Mouse (Mus musculus) forebrain, embryonic 16.5 days (tissue): ENCODE measurements at regions not wholly inside any gene's neighbourhood (a gene's known extent, or its start where the extent isn't known, plus 50 kb on each side); places are given as distances from the start of the nearest gene placed in this dataset.
A peak's percentile ranks its signal among the peaks of the same experiment; 100 is the strongest.

Experiments
- ATAC-seq: fragments of 200-750 bp; cut with Nextera tagmentation; 2 replicates; pipeline ENCODE4 v1.8.0; 2017; ENCODE audit warnings: mild to moderate bottlenecking, moderate library complexity
- H3K27ac ChIP-seq: fragments of 300-500 bp; sonication (generic); 2 replicates; pipeline ENCODE4 v1.5.1; 2014; ENCODE audit warnings: low read length, control low read depth
- H3K27me3 ChIP-seq: fragments of 300-500 bp; sonication (generic); replicated peaks from 2 replicates; pipeline ENCODE4 v1.6.1; 2014; ENCODE audit warnings: low read length; ENCODE audit not compliant: control insufficient read depth, insufficient read depth
- H3K36me3 ChIP-seq: fragments of 300-500 bp; sonication (generic); 2 replicates; pipeline ENCODE4 v1.6.1; 2014; ENCODE audit not compliant: control insufficient read depth, insufficient read depth
- H3K4me1 ChIP-seq: fragments of 300-500 bp; sonication (generic); replicated peaks from 2 replicates; pipeline ENCODE4 v1.6.1; 2014; ENCODE audit warnings: low read length; ENCODE audit not compliant: control insufficient read depth, insufficient read depth
- H3K4me2 ChIP-seq: fragments of 300-500 bp; sonication (generic); 2 replicates; pipeline ENCODE4 v1.6.1; 2014; ENCODE audit warnings: mild to moderate bottlenecking, low read length, control low read depth
- H3K4me3 ChIP-seq: fragments of 300-500 bp; sonication (generic); replicated peaks from 2 replicates; pipeline ENCODE4 v1.5.1; 2014; ENCODE audit warnings: mild to moderate bottlenecking, low read length, control low read depth
- H3K9ac ChIP-seq: fragments of 300-500 bp; sonication (generic); replicated peaks from 2 replicates; pipeline ENCODE4 v1.6.1; 2014; ENCODE audit warnings: low read depth, low read length, control low read depth
- H3K9me3 ChIP-seq: fragments of 300-500 bp; sonication (generic); 2 replicates; pipeline ENCODE4 v1.6.1; 2016; ENCODE audit warnings: low read length; ENCODE audit not compliant: control insufficient read depth
- WGBS: fragments of 180-500 bp; shearing (Covaris S2); extraction: QIAGEN DNeasy Blood & Tissue Kit; methylation state at CpG from one replicate; pipeline ENCODE4 v1.1.7; 2014; 5-methylcytosine and 5-hydroxymethylcytosine counted together

DNA sequence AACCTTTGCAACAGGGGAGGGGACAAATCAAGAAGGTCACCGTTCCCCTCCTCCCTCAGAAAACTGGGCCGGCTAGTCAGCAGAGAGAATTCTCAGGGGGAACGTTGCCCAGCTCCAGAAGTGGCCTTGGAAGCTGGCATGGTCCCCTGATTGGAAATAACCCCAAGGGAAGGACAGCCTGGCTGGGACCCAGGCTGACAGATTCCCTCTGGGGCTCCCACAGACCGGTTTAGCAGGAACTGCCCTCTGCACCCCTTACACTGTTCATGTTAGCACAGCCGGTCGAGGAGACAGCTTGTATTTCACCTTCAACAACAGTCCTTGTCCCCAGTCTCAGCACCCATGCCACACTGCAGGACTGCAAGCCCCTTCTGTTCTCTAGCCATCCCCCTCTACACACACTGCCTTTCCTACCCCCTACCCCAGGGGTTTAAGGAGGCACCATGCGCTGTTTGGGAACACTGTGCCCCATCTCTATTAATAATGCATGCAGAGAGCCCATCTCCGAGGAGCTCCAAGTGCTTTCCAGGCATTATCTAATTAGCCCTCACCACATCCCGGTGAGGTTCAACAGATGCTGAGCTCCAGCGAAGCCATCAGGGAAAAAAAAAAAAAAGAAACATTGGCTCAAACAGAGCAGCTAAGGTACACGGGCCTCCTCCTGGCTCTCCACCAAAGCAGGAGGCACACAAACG is 106.5 kb upstream of the Jarid2 start:
- peaks cover 8% of the 10 kb centered on the region for H3K4me1 ChIP-seq
- H3K36me3 ChIP-seq: no peaks in the 10 kb centered on the region
- no peaks in the 10 kb centered on the region for H3K9me3 ChIP-seq
- H3K27ac ChIP-seq: no peak overlapping the region
- WGBS: 23% methylated on average over 12 of the region's 12 CpGs
- no peak overlapping the region for H3K4me2 ChIP-seq
- no peak overlapping the region for H3K4me3 ChIP-seq
- peak; percentile 20; the same call in 1 of the 2 replicates for ATAC-seq
- no peak overlapping the region for H3K9ac ChIP-seq
- no peaks in the 10 kb centered on the region; the same call in 1 of the 2 replicates for H3K27me3 ChIP-seq

DNA sequence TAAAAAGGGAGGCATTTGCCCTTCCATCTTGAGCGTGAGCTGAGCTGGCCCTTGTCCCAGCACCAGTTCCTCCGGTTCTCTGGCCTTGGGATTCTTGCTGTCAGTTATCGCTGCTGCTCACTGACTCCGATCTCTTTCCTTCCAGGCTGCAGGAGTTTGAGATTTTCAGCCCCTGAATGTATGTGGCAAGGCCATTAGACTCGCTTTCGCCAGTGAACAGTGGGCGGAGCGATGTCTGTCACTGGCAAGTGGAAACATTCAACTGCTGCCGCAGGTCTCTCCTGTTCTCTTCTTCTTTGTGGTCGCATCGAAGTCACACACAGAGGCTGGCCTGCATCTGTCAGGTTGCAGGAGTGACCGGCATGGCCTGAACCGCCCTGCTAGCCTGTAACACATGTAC is 104.6 kb upstream of the Jarid2 start:
- Histone ChIP-seq H3K4me3 (no peak overlapping the region), H3K4me1 (peaks cover 8% of the 10 kb centered on the region), H3K9me3 (no peaks in the 10 kb centered on the region), H3K27ac (no peak overlapping the region), H3K4me2 (no peak overlapping the region), H3K36me3 (no peaks in the 10 kb centered on the region), H3K9ac (0 out of 2 replicates have a peak overlapping the region, but pooled peaks have one; percentile 13), H3K27me3 (no peaks in the 10 kb centered on the region; the same call in 1 of the 2 replicates)
- no peak for ATAC-seq
- 42% methylated on average over 13 of the region's 13 CpGs for WGBS

DNA sequence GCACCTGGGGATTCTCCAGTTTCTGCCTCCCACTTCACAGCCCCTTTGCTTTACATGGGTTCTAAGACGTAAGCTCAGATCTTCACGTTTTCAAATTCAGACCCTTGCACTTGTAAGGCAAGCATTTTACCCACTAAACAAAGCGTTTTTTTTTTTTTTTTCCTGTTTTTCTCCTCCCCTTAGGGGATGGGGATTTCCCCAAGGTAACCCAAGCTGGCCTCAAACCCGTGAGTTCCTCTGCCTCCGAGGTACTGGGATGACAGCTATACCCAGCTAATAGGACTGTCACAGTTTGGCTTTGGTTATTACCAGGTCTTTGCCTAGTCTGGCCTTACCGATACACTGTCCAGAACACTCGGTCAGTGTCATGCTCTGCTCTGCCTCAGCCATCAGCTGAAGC is 103.5 kb upstream of the Jarid2 start:
- no peak overlapping the region for H3K4me3 ChIP-seq
- no peak overlapping the region for H3K9ac ChIP-seq
- H3K36me3 ChIP-seq: no peaks in the 10 kb centered on the region
- ATAC-seq: no peak
- H3K27ac ChIP-seq: no peak overlapping the region
- no peak overlapping the region for H3K4me2 ChIP-seq
- 74% methylated on average over 7 of the region's 7 CpGs for WGBS
- peaks cover 8% of the 10 kb centered on the region for H3K4me1 ChIP-seq
- H3K9me3 ChIP-seq: no peaks in the 10 kb centered on the region
- no peaks in the 10 kb centered on the region; the same call in 1 of the 2 replicates for H3K27me3 ChIP-seq

DNA sequence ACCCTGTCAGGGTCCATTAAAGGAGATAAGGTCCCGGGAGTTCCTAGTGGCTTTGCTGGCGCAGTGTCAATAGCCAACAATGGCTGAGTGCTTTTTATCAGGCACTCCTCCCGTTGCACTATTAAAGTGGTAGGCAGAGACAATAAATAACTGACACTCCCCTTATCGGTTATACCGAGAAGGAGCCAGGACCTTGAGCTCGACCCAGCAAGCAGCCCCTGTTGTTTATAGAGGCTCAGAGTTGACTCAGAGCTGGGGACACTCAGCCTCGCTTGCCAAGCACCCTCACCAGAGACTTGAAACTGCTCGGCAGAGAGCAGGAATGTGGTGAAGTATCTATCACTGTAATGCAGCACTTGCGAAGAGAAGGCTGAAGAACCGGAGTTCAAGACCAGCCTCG is 102.5 kb upstream of the Jarid2 start:
- Histone ChIP-seq H3K4me2 (no peak overlapping the region), H3K36me3 (no peaks in the 10 kb centered on the region), H3K27me3 (no peaks in the 10 kb centered on the region; the same call in 1 of the 2 replicates), H3K9ac (no peak overlapping the region), H3K9me3 (no peaks in the 10 kb centered on the region), H3K4me3 (no peak overlapping the region), H3K4me1 (peaks cover 8% of the 10 kb centered on the region), H3K27ac (no peak overlapping the region)
- ATAC-seq: no peak
- 52% methylated on average over 11 of the region's 11 CpGs for WGBS

DNA sequence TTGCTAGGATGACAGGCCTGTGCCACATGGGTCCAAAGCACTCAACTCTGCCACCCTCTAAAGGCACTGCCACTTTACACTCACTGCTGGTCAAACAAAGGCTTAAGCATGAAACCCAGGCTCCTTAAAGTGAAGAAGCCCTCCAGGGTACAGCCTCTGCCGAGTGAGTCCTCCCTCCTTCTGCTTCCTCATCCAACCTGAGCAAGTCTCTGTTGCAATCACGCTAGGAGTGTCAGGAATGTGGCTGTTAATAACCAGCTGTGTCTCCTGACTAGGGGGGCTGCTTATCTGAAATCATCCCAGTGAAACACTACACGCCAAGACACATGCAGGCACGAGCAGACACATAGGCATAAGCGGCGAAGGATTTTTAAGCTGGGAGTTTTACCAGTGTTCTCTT is 99.2 kb upstream of the Jarid2 start:
- H3K4me1 ChIP-seq: peaks cover 3% of the 10 kb centered on the region
- H3K27ac ChIP-seq: no peak overlapping the region
- H3K9me3 ChIP-seq: no peaks in the 10 kb centered on the region
- H3K27me3 ChIP-seq: no peaks in the 10 kb centered on the region; the same call in 1 of the 2 replicates
- H3K36me3 ChIP-seq: no peaks in the 10 kb centered on the region
- no peak overlapping the region for H3K9ac ChIP-seq
- no peak overlapping the region for H3K4me3 ChIP-seq
- ATAC-seq: no peak
- H3K4me2 ChIP-seq: no peak overlapping the region
- 75% methylated on average over 6 of the region's 6 CpGs for WGBS

DNA sequence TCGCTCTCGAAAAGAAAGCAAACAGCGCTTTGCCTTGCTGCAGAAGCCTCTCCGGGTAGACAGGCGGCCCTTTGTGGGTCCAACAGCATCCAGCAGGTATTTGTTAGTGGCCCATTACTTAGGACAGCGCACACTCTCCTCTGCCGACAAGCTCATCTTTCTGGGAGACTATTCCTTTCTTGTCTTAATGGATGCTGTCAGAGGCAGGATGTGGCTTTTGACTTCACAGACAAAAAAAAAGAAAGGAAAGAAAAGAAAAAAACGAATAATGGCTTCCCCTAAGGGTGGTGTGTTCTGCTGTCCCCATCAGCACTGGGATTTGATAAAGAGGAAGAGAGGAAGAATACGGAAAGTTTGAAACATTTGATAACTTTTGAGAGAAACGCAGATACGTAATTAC is 94.7 kb upstream of the Jarid2 start:
- H3K4me2 ChIP-seq: no peak overlapping the region
- H3K9ac ChIP-seq: no peak overlapping the region
- H3K4me1 ChIP-seq: peaks cover 6% of the 10 kb centered on the region
- H3K4me3 ChIP-seq: no peak overlapping the region
- H3K36me3 ChIP-seq: no peaks in the 10 kb centered on the region
- H3K27me3 ChIP-seq: no peaks in the 10 kb centered on the region
- 18% methylated on average over 11 of the region's 11 CpGs for WGBS
- H3K9me3 ChIP-seq: no peaks in the 10 kb centered on the region
- no peak overlapping the region for H3K27ac ChIP-seq
- no peak for ATAC-seq

DNA sequence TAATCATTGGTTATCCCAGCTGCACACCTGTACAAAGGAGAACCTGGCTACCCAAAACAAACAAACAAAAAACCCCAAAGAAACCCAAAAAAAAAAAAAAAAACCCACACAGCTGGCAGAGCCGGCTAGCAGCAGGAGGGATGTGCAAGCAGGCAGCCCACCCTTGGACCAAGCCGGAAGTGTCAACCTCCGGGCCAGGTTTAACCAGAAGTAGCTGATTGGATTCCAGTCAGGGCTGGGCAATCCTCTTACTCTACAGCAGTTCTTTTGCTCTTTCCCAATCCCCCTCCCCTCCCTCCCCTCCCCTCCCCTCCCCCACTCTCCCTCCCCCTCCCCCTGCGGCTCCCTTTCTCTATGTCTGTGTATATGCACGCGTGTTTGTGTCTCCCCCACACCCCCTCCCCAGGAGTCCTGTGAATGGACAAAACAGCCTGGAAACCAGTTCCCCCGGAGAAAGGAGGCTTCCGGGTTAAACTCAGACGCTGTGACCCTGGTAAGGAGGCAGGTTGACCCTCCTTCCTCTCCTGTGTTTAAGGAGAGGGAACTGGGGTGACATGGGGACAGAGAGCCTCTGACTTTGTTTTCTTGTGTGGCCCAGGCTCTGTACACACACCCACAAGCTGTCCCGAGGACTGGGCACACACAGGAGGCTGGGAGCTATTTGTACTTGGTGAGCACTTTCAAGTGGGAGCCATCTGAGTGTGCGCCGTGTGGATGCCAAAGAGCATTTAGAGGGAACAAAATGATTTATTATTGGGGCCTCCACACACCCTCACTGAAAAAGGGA is 93.9 kb upstream of the Jarid2 start:
- Histone ChIP-seq H3K9ac (no peak overlapping the region), H3K9me3 (no peaks in the 10 kb centered on the region), H3K4me1 (peaks cover 6% of the 10 kb centered on the region), H3K27me3 (no peaks in the 10 kb centered on the region), H3K27ac (no peak overlapping the region), H3K4me3 (no peak overlapping the region), H3K4me2 (no peak overlapping the region), H3K36me3 (no peaks in the 10 kb centered on the region)
- 14% methylated on average over 10 of the region's 12 CpGs for WGBS
- no peak for ATAC-seq

DNA sequence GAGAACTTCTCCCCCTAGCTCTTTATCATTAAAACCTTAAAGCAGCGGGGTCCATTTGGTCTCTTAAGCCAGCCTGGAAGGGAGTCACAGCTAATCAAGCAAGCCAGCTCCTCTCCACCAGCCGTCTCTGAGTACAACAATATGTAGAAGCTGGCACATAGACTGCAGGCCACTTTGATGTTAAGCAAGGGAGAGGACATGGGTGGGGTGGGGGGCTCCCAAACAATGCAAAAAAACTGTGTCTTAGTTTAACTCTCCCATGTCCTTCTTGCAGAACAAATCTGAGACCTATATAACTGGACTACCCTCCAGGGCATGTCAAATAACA is 93.3 kb upstream of the Jarid2 start:
- WGBS: 14% methylated on average over 2 of the region's 2 CpGs
- H3K9me3 ChIP-seq: no peaks in the 10 kb centered on the region
- H3K27me3 ChIP-seq: no peaks in the 10 kb centered on the region
- ATAC-seq: no peak
- H3K4me1 ChIP-seq: peaks cover 6% of the 10 kb centered on the region
- no peak overlapping the region for H3K4me3 ChIP-seq
- no peak overlapping the region for H3K4me2 ChIP-seq
- no peaks in the 10 kb centered on the region for H3K36me3 ChIP-seq
- H3K9ac ChIP-seq: no peak overlapping the region
- H3K27ac ChIP-seq: no peak overlapping the region

DNA sequence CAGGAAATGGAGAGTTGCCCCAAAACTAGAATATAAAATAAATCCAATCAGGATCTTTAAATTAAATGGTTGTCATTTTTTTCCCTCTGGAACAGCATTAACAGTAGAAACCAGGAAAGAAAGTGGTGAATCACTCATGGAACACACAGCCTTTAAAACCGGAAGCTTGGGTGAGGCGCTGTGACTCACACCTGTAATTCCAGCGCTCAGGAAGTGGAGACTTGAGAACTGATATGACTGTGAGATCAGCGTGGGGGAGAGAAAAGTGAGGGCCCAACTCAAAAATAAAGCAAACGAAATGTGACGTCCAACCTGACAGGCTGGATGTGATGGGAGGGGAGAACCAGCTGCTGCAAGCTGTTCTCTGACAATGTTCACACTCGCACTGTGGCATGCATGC is 86.9 kb upstream of the Jarid2 start:
- H3K27ac ChIP-seq: no peak overlapping the region
- H3K36me3 ChIP-seq: no peaks in the 10 kb centered on the region
- 90% methylated on average over 7 of the region's 7 CpGs for WGBS

More for the DNA sequence above, 86.9 kb upstream of the Jarid2 start:
- Histone ChIP-seq H3K4me1 (no peaks in the 10 kb centered on the region), H3K9ac (no peak overlapping the region), H3K4me2 (no peak overlapping the region), H3K9me3 (no peaks in the 10 kb centered on the region), H3K27me3 (no peaks in the 10 kb centered on the region), H3K4me3 (no peak overlapping the region)
- no peak for ATAC-seq
